Mouse (Mus musculus) kidney, embryonic 16.5 days (tissue): ENCODE results near the gene Gtf2a1l. TPM values are rescaled to one million over a fixed set of nuclear protein-coding genes. Genes with fewer than 3 reads are reported as not detected.

Experiments
- ATAC-seq: fragments of 200-750 bp; cut with Nextera tagmentation; 2 replicates; pipeline ENCODE4 v1.8.0; 2017; ENCODE audit warnings: moderate TSS enrichment; ENCODE audit not compliant: low FRiP score, low TSS enrichment
- H3K27ac ChIP-seq: fragments of 300-500 bp; sonication (generic); 2 replicates; pipeline ENCODE4 v1.5.1; 2014; ENCODE audit warnings: low read length
- H3K27me3 ChIP-seq: fragments of 300-500 bp; sonication (generic); 2 replicates; pipeline ENCODE4 v1.6.1; 2014; ENCODE audit warnings: low read length, control low read depth, mixed read lengths; ENCODE audit not compliant: insufficient read depth
- H3K36me3 ChIP-seq: fragments of 300-500 bp; sonication (generic); 2 replicates; pipeline ENCODE4 v1.6.1; 2014; ENCODE audit warnings: low read length, control low read depth, mixed read lengths; ENCODE audit not compliant: insufficient read depth
- H3K4me1 ChIP-seq: fragments of 300-500 bp; sonication (generic); 2 replicates; pipeline ENCODE4 v1.6.1; 2014; ENCODE audit warnings: low read length, control low read depth, mixed read lengths; ENCODE audit not compliant: insufficient read depth
- H3K4me2 ChIP-seq: fragments of 300-500 bp; sonication (generic); replicated peaks from 2 replicates; pipeline ENCODE4 v1.6.1; 2014; ENCODE audit warnings: low read depth, low read length
- H3K4me3 ChIP-seq: fragments of 300-500 bp; sonication (generic); 2 replicates; pipeline ENCODE4 v1.5.1; 2014; ENCODE audit warnings: mild to moderate bottlenecking, low read length
- H3K9ac ChIP-seq: fragments of 300-500 bp; sonication (generic); replicated peaks from 2 replicates; pipeline ENCODE4 v1.6.1; 2014; ENCODE audit warnings: low read length
- H3K9me3 ChIP-seq: fragments of 300-500 bp; sonication (generic); 2 replicates; pipeline ENCODE4 v1.6.1; 2016; ENCODE audit warnings: low read length, control low read depth
- WGBS: fragments of 180-500 bp; shearing (Covaris S2); extraction: QIAGEN DNeasy Blood & Tissue Kit; methylation state at CpG from one replicate; pipeline ENCODE4 v1.1.7; 2014; 5-methylcytosine and 5-hydroxymethylcytosine counted together
- polyA plus RNA-seq: library from polyadenylated mRNA; unstranded; fragments of >200 nt; fragmentation: Nextera tagmentation; extraction: Ambion mirVana; gene quantifications from 2 replicates; pipeline ENCODE4 v1.2.1, GENCODE M21; 2015

The Gtf2a1l gene
- polyA plus RNA-seq, result 0.10 TPM in 1 of 2 replicates, not detected in the other

- no peak within 1 kb of the TSS for H3K27ac ChIP-seq
- no peaks in the 10 kb centered on the region for H3K9me3 ChIP-seq
- peak; percentile 61; the same call in 1 of the 2 replicates for ATAC-seq
- H3K36me3 ChIP-seq, result no peaks in the 10 kb centered on the region
- 0 out of 2 replicates have a peak within 1 kb of the TSS, but pooled peaks have one; percentile 13 for H3K4me3 ChIP-seq
- 31% methylated on average over 21 of the region's 21 CpGs for WGBS
- H3K4me2 ChIP-seq, result peak within 1 kb of the TSS; percentile 43
- H3K9ac ChIP-seq, result no peak within 1 kb of the TSS
- H3K4me1 ChIP-seq, result no peaks in the 10 kb centered on the region
- H3K27me3 ChIP-seq, result peaks cover 2% of the 10 kb centered on the region; the same call in 1 of the 2 replicates
Measured at GRCm38 (mm10) chr17:88668452-88668851, at the start of gene Gtf2a1l. Gene Gtf2a1l (plus strand): TSS chr17:88668660.

GRCm38 (mm10) chr17:88620935-88621334 lies 47.5 kb upstream of the Gtf2a1l start:
- no peak overlapping the region for H3K27ac ChIP-seq
- H3K4me1 ChIP-seq, result peaks cover 10% of the 10 kb centered on the region
- no peaks in the 10 kb centered on the region for H3K27me3 ChIP-seq
- ATAC-seq, result no peak
- no peak overlapping the region for H3K4me2 ChIP-seq
- 0 out of 2 replicates have a peak, but pooled peaks cover 3% of the 10 kb centered on the region for H3K9me3 ChIP-seq
- H3K9ac ChIP-seq, result no peak overlapping the region
- H3K36me3 ChIP-seq, result peaks cover 20% of the 10 kb centered on the region; the same call in 1 of the 2 replicates
- H3K4me3 ChIP-seq, result no peak overlapping the region
- WGBS, result 92% methylated on average over 4 of the region's 4 CpGs

GRCm38 (mm10) chr17:88621374-88621773 lies 47.1 kb upstream of the Gtf2a1l start:
- Histone ChIP-seq H3K9ac (no peak overlapping the region), H3K4me2 (no peak overlapping the region), H3K4me3 (no peak overlapping the region), H3K9me3 (0 out of 2 replicates have a peak, but pooled peaks cover 3% of the 10 kb centered on the region), H3K27me3 (no peaks in the 10 kb centered on the region), H3K36me3 (peaks cover 20% of the 10 kb centered on the region; the same call in 1 of the 2 replicates), H3K4me1 (peaks cover 15% of the 10 kb centered on the region), H3K27ac (no peak overlapping the region)
- ATAC-seq, result no peak
- WGBS, result 78% methylated on average over 3 of the region's 3 CpGs

GRCm38 (mm10) chr17:88622711-88623110 lies 45.7 kb upstream of the Gtf2a1l start:
- Histone ChIP-seq H3K36me3 (peaks cover 20% of the 10 kb centered on the region; the same call in 1 of the 2 replicates), H3K4me3 (no peak overlapping the region), H3K4me1 (peaks cover 26% of the 10 kb centered on the region), H3K9me3 (0 out of 2 replicates have a peak, but pooled peaks cover 3% of the 10 kb centered on the region), H3K9ac (no peak overlapping the region), H3K4me2 (no peak overlapping the region), H3K27me3 (no peaks in the 10 kb centered on the region), H3K27ac (no peak overlapping the region)
- 82% methylated on average over 1 of the region's 1 CpGs for WGBS
- ATAC-seq, result no peak

GRCm38 (mm10) chr17:88624386-88624785 lies 44.1 kb upstream of the Gtf2a1l start:
- H3K4me3 ChIP-seq, result no peak overlapping the region
- peaks cover 20% of the 10 kb centered on the region; the same call in 1 of the 2 replicates for H3K36me3 ChIP-seq
- no peaks in the 10 kb centered on the region for H3K27me3 ChIP-seq
- no peak overlapping the region for H3K27ac ChIP-seq
- 88% methylated on average over 4 of the region's 4 CpGs for WGBS
- H3K9ac ChIP-seq, result no peak overlapping the region
- ATAC-seq, result no peak
- H3K4me1 ChIP-seq, result peaks cover 43% of the 10 kb centered on the region
- H3K9me3 ChIP-seq, result 0 out of 2 replicates have a peak, but pooled peaks cover 3% of the 10 kb centered on the region
- H3K4me2 ChIP-seq, result no peak overlapping the region

- Histone ChIP-seq H3K4me3 (no peak overlapping the region), H3K27ac (peak overlapping the region; percentile 94), H3K36me3 (peaks cover 20% of the 10 kb centered on the region; the same call in 1 of the 2 replicates), H3K4me2 (peak overlapping the region; percentile 52; the same call in 1 of the 2 replicates), H3K9me3 (0 out of 2 replicates have a peak, but pooled peaks cover 3% of the 10 kb centered on the region), H3K9ac (0 out of 2 replicates have a peak overlapping the region, but pooled peaks have one; percentile 26), H3K27me3 (no peaks in the 10 kb centered on the region), H3K4me1 (peaks cover 52% of the 10 kb centered on the region)
- 91% methylated on average over 13 of the region's 13 CpGs for WGBS
- ATAC-seq, result no peak
Measured at GRCm38 (mm10) chr17:88625350-88625749, 43.1 kb upstream of the Gtf2a1l start.

GRCm38 (mm10) chr17:88625931-88626330 lies 42.5 kb upstream of the Gtf2a1l start:
- Histone ChIP-seq H3K27ac (peak overlapping the region; percentile 94), H3K27me3 (no peaks in the 10 kb centered on the region), H3K4me3 (peak overlapping the region; percentile 32; the same call in 1 of the 2 replicates), H3K9me3 (0 out of 2 replicates have a peak, but pooled peaks cover 3% of the 10 kb centered on the region), H3K4me2 (peak overlapping the region; percentile 52), H3K9ac (no peak overlapping the region), H3K4me1 (peaks cover 57% of the 10 kb centered on the region), H3K36me3 (peaks cover 15% of the 10 kb centered on the region; the same call in 1 of the 2 replicates)
- peak; percentile 31; the same call in 1 of the 2 replicates for ATAC-seq
- 49% methylated on average over 7 of the region's 7 CpGs for WGBS

GRCm38 (mm10) chr17:88626347-88626811 lies 42.1 kb upstream of the Gtf2a1l start:
- peak; percentile 64 for ATAC-seq
- Histone ChIP-seq H3K4me3 (peak overlapping the region; percentile 32), H3K9ac (peak overlapping the region; percentile 59), H3K27me3 (no peaks in the 10 kb centered on the region), H3K4me1 (peaks cover 62% of the 10 kb centered on the region), H3K36me3 (peaks cover 11% of the 10 kb centered on the region; the same call in 1 of the 2 replicates), H3K9me3 (0 out of 2 replicates have a peak, but pooled peaks cover 3% of the 10 kb centered on the region), H3K4me2 (peak overlapping the region; percentile 52), H3K27ac (peak overlapping the region; percentile 94)
- 18% methylated on average over 7 of the region's 7 CpGs for WGBS

- H3K9ac ChIP-seq, result peak overlapping the region; percentile 59
Measured at GRCm38 (mm10) chr17:88627150-88627549, 41.3 kb upstream of the Gtf2a1l start.

More at GRCm38 (mm10) chr17:88627150-88627549, 41.3 kb upstream of the Gtf2a1l start:
- 32% methylated on average over 7 of the region's 7 CpGs for WGBS
- peak overlapping the region; percentile 52 for H3K4me2 ChIP-seq
- H3K27me3 ChIP-seq, result no peaks in the 10 kb centered on the region
- peak overlapping the region; percentile 94 for H3K27ac ChIP-seq
- H3K4me1 ChIP-seq, result peaks cover 68% of the 10 kb centered on the region
- no peak for ATAC-seq
- 0 out of 2 replicates have a peak, but pooled peaks cover 6% of the 10 kb centered on the region for H3K36me3 ChIP-seq
- H3K9me3 ChIP-seq, result 0 out of 2 replicates have a peak, but pooled peaks cover 3% of the 10 kb centered on the region
- H3K4me3 ChIP-seq, result peak overlapping the region; percentile 32
